Mouse (Mus musculus) embryonic stem cell, embryonic (primary cell): ENCODE measurements at regions not wholly inside any gene's neighbourhood (a gene's known extent, or its start where the extent isn't known, plus 50 kb on each side); places are given as distances from the start of the nearest gene placed in this dataset.

Experiments
- CTCF ChIA-PET, 4 experiments: fragments of 300-600 bp in 2 of 4; fragments of 350-600 bp in 2 of 4; sonication (Branson Sonifier 250); formaldehyde crosslinking; loops; one replicate each; lab custom pipeline; 2022; ENCODE audit warnings: inconsistent platforms in 2 of 4; lab: Charles Lee
- POLR2A ChIA-PET, 4 experiments: fragments of 300-600 bp in 2 of 4; fragments of 350-600 bp in 2 of 4; sonication (Branson Sonifier 250); formaldehyde crosslinking; loops; one replicate each; lab custom pipeline; 2022; ENCODE audit warnings: antibody characterized with exemption in 4 of 4, inconsistent platforms in 1 of 4; lab: Charles Lee

DNA sequence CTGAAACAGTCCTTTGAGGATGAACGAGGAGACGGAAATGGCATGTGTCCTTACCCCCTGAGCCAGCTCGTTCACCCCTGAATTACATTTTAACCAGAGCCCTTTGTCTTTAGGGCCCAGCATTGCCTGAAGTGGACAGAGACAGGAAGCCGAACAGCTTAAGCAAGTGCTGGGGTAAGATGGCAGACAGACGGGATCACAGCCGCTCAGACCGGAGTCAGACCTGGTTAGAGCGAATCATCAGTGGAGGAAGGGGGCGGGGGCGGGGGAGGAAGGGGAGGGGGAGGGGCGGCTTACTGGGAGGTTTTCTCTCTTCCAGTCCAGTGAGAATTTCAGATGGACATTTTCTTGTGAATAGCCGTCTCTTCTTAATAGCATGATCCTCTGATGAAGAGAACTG lies 103.1 kb upstream of the Ankrd55 start:
- ChIA-PET CTCF (no interaction called here), POLR2A (interaction anchor here in 1 of 4 experiments (0.6 kb wide), 1 partner anchor 249 kb away, joined by 5 read pairs; no protein-coding TSS in a partner anchor)

DNA sequence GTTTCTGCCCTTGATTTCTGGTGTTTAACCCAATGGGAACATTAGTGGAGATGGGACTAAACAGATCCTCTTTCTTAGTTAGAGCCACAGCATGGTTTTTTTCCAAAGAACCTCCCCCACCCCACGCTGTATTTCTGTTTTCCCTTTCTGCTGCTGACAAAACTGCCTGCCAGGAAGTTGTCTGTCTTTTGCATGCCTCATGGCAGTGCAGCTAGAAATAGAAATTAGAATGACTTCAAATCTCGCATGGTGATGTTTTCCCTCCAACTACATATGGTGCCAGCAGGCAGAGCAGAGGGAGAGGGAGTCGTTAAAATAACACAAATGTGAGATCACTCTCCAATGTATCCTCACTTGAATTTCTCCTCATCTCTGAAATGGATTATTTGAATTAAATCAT lies 101.0 kb upstream of the Ankrd55 start:
- POLR2A ChIA-PET = interaction anchor here in 1 of 4 experiments (1.0 kb wide), 1 partner anchor 396 kb away, joined by 3 read pairs; no protein-coding TSS in a partner anchor
- CTCF ChIA-PET = interaction anchor here in 1 of 4 experiments (1.2 kb wide), 1 partner anchor 10 kb away, joined by 5 read pairs; no protein-coding TSS in a partner anchor

DNA sequence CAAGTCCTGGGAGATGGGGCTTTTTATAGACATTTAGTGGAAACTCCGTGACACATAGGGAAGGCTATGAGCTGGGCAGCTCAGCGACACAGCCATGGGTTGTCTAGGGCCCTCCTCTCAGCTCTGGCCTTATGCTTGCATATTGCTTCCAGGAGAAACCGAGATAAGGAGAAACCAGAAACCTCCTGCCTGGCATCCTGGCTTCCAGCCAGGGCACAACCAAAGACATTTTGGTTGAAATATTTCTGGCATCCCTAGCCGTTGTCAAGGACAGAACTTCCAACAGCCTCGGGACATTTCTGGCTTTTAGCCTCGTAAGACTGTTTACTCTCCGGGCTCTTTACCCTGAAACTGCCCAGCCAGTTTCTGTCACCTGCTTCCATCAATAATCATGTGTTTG lies 99.9 kb upstream of the Ankrd55 start:
- POLR2A ChIA-PET = interaction anchor here in 2 of 4 experiments (0.6 to 1.5 kb wide), 4 partner anchors 14 to 397 kb away, joined by 3 to 5 read pairs (median 3); no protein-coding TSS in a partner anchor
- CTCF ChIA-PET = interaction anchor here in 2 of 4 experiments (0.6 to 1.2 kb wide), 5 partner anchors 9 to 982 kb away, joined by 3 to 5 read pairs (median 3); no protein-coding TSS in a partner anchor

DNA sequence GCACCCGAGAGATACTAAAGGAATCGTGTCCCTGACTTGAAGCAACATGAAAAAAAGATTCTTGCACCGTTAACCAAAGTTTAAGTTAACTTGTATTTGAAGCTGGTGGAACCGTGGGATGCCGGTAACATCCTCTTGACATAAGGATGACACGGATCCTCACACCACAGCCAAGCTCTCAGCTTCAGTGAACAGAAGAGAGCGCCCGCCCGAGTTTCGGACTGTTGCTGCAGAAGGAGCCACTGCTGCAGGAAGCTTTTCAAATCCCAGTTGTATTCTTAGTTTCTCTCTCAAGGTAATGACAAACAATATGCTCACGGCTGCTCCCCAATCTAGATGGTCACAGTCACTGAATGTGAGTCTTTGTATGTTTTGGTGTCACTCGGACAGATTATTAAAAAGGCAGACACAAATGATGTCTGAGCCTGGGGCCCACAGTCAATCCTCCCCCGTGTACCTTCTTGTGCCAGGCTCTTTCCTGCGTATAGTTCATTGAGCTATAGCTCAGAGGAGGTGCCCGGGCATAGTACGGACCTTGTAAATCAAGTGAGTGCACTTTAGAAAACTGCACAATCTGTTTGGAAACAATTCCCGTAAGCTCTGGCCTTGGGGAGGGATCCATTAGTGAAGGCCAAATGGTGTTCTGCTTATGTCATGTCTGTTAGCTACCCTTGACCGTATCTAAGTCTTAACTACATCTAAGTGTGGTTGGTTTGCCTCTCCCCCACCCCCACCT lies 99.3 kb upstream of the Ankrd55 start:
- ChIA-PET CTCF (interaction anchor here in 2 of 4 experiments (0.6 to 1.1 kb wide), 3 partner anchors 234 to 489 kb away, joined by 3 read pairs; no protein-coding TSS in a partner anchor), POLR2A (interaction anchor here in 1 of 4 experiments (0.6 to 1.5 kb wide), 2 partner anchors 13 to 257 kb away, joined by 3 to 5 read pairs; no protein-coding TSS in a partner anchor)

DNA sequence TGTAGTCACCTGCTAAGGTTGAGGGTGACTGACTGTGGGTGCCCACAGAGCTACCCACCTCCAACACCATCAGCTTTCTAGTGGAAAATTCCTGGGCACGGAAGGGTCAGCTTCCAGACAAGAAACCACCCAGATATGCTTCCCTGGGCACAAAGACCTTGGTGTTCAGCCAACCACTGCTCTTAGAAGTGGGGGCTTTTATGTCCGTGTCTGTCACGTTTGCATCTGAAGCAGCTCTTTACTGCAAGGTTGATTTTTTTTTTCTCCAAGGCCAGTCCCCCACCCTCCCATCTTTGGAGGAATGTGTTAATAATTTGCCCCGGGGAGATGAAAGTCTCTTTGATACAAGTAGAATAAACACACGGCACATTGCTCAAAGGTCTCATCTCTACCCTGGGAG lies 98.6 kb upstream of the Ankrd55 start:
- ChIA-PET CTCF (interaction anchor here in 1 of 4 experiments (0.9 kb wide), 1 partner anchor 401 kb away, joined by 3 read pairs; no protein-coding TSS in a partner anchor), POLR2A (interaction anchor here in 1 of 4 experiments (0.6 kb wide), 1 partner anchor 258 kb away, joined by 3 read pairs; no protein-coding TSS in a partner anchor)

DNA sequence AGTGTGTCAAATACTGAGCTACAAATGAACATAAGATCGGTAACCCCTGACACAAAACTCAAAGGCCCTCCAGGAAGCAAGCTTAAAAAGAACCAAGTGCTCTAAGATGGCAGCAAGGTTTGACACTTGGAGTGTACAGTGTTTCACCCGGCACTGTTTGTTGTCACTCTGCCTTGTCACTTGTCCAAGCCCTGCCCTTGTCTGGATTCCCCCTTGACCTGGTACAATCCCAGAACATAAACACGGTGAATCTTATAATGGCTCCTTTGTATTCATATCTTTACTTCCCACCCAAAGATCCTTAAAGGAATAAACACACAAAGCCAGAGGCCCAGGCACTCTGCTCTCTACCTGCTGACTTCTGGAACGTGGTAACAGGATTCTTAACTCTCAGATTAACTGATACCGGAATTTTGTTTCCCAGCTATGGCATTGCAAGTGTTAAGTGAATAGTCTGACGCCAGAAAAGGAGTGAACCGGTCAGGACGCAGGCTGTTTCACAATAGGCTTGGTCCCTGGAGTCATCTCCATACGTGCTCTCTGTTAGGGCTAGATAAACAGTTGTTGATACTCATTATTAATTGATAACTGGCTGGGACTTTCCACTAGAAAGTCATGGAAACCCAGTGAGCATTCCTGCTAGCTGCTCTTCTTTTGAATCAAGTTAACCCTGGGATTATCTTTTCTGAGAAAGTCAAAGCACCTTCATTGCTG lies 95.9 kb upstream of the Ankrd55 start:
- CTCF ChIA-PET = interaction anchor here in 1 of 4 experiments (0.5 kb wide), 1 partner anchor 422 kb away, joined by 3 read pairs; no protein-coding TSS in a partner anchor
- POLR2A ChIA-PET = no interaction called here

DNA sequence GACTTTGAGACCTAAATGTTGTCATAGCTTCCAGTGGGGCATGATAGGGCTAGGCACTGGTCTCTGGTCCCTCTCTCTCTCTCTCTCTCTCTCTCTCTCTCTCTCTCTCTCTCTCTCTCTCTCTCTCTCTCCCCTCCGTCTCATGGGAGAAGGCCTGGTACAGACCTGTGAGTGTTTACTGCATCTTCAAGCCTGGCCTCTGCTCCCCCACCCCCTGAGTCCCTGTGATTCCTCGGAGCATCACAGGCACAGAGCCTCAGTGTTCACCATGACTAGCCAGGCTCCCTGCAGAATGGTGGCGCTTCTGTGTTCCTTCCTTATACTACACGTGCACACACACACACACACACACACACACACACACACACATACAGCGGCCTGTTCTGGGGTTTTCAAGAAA lies 94.6 kb upstream of the Ankrd55 start:
- POLR2A ChIA-PET = interaction anchor here in 2 of 4 experiments (0.7 to 1.5 kb wide), 2 partner anchors 11 to 384 kb away, joined by 3 to 4 read pairs; no protein-coding TSS in a partner anchor

DNA sequence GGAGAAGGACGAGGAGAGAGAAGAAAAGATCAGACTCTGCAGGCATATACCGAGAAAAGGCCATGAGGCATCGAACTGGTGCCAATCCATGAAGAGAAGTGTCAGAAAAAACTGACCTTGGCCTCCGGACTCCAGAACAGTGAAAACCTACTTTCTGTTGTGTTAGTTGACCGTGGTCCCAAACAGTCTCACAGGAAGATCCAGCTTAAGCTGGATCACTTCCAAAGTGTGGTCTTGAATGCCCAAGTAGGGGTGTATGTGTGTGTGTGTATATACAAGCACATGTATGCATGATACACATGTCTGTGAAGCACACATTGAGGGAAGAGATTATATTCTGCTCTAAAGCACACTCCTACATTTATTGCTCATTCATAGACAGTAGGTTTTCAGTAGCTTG lies 93.3 kb upstream of the Ankrd55 start:
- CTCF ChIA-PET = interaction anchor here in 2 of 4 experiments (0.7 kb wide), 2 partner anchors 40 to 645 kb away, joined by 4 to 5 read pairs; partner anchors contain the start of gene Gm49496 (in 1 of the 2)
- POLR2A ChIA-PET = interaction anchor here in 2 of 4 experiments (0.5 to 1.5 kb wide), 3 partner anchors 12 to 731 kb away, joined by 3 to 4 read pairs (median 4); no protein-coding TSS in a partner anchor

More for the DNA sequence above, 94.6 kb upstream of the Ankrd55 start:
- CTCF ChIA-PET = interaction anchor here in 1 of 4 experiments (0.6 kb wide), 1 partner anchor 358 kb away, joined by 4 read pairs; no protein-coding TSS in a partner anchor

DNA sequence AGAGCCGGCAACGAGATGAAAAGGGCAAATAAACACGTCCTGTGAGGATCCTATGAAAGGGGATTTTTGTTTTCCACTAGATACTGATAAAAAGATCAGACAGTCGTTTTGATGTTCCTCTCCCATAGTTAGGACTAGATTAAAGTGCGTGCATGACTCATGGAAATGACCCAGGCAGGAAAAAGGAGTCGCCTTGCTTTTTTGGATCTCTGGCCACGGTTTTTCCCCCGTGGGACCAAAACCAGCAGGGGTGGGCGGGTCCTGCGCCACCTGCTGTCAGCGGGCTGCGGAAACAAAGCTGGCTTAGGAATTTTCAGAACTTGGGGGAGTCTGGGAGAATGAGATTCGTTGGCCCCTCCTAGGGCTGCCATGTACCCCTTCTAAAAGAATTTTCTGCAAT lies 91.5 kb upstream of the Ankrd55 start:
- CTCF ChIA-PET = interaction anchor here in 3 of 4 experiments (0.6 to 1.5 kb wide), 10 partner anchors 9 to 1655 kb away, joined by 3 to 5 read pairs (median 3); no protein-coding TSS in a partner anchor
- POLR2A ChIA-PET = interaction anchor here in 1 of 4 experiments (1.2 kb wide), 1 partner anchor 10 kb away, joined by 7 read pairs; no protein-coding TSS in a partner anchor

DNA sequence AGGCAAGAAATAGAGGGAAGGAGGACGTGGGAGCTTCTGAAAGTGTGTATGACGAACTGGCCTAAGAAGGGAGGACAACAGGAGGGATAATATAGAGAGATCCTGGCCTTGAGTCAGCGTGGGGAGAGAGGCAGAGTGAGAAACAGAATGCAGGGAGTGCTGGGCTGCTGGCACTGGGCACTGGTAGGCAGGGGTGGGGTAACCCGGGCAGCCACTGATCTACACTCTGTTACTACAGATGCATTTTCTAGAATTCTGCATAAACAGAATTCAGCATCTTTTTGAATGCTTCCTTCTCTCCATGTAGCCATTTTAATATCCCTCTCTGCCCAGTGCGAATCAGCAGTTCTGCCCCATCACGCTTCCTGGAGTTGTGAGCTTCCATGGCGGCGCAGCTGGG lies 84.5 kb upstream of the Ankrd55 start:
- POLR2A ChIA-PET = interaction anchor here in 2 of 4 experiments (0.5 to 0.6 kb wide), 2 partner anchors 16 to 139 kb away, joined by 3 read pairs; no protein-coding TSS in a partner anchor

DNA sequence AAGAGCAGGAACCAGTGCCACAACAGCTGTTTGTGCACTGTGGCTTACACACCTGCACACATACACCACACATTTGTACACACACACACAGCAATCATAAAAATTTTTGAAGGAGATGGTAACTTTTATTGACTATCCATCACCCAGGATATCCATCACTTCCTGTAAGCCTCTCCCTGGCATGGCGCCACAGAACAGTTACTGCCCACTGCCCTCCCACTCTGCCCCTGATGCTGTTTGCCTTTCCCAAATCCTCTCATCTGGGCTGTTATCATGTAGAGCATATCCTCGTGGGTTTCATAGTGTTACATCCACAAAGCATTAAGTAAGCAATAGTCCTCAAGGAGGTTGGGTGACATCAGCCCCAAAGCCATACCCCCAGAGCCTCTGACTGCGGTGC lies 84.0 kb upstream of the Ankrd55 start:
- ChIA-PET CTCF (no interaction called here), POLR2A (interaction anchor here in 2 of 4 experiments (0.5 to 0.6 kb wide), 2 partner anchors 16 to 139 kb away, joined by 3 read pairs; no protein-coding TSS in a partner anchor)

More for the DNA sequence above, 84.5 kb upstream of the Ankrd55 start:
- CTCF ChIA-PET = no interaction called here

DNA sequence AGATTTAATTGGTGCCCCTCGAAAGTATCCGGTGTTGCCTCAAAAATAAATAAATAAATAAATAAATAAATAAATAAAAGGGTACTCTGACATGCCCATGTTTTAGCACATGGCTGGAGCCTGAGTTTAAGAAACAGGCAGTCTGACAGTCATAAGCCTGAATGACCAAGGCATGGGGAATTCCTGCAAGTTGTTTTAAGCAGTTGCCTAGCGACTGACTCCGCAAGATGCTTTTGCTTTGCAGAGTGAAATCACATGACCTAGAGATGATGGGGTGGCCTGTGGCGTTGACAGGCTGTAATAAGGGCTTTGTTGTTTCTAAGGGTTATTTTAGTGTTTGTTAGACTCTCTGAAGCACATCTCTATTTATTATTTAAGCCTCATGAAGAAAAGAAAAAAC lies 83.4 kb upstream of the Ankrd55 start:
- CTCF ChIA-PET = interaction anchor here in 1 of 4 experiments (0.8 kb wide), 1 partner anchor 8 kb away, joined by 3 read pairs; no protein-coding TSS in a partner anchor
- POLR2A ChIA-PET = no interaction called here

DNA sequence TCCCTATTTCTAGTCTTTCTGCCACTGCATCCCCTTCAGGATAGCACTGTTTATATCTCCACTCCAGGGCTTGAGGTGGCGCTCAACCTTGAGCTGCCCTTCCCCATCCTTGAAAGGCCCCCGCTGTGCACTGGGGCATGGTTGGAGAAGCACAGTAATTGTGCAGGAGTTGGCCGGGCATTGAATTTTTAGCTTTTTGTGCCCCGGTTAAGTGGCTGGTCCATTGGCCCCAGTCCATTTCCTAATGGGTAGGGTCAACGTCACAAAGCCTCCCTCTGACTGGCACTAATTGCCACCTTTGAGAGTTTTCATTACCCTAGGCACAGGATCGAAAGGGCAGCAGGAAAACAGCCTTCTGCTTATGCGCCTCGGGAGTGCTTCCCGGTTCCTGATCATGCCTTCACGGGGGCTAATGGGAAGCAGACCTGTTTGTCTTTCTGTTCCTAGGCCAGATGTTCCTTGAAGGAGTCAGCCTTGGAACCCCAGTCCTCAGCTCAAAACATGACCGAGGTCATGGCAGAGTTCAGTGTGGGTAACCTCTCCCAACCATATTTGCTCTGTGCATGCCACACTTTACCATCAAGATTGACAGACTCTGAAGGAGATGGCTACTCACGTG lies 80.5 kb upstream of the Ankrd55 start:
- ChIA-PET CTCF (interaction anchor here in 2 of 4 experiments (0.5 to 1.0 kb wide), 4 partner anchors 11 to 693 kb away, joined by 3 read pairs; no protein-coding TSS in a partner anchor), POLR2A (interaction anchor here in 1 of 4 experiments (0.7 to 2.2 kb wide), 3 partner anchors 11 to 452 kb away, joined by 3 to 7 read pairs (median 3); no protein-coding TSS in a partner anchor)

DNA sequence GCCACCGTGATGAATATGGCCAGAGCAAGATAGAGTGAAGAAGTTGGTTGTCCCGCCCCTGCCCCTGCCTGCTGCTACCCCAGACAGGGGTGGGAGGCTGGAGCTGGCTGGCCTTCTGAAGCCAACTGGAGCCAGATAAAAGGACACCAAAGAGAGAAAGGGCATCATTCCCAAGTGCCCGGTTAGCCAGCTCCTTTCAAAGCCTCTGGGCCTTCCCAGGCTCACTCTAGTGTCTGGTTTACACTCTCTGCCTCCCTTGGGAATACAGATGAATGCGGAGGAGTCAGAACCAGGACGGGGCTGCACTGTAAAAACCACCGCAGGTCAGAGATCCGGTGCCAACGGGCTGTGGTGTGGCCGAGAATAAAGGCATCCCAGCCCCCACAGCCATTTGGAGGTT lies 76.4 kb upstream of the Ankrd55 start:
- ChIA-PET CTCF (interaction anchor here in 1 of 4 experiments (1.0 kb wide), 1 partner anchor 15 kb away, joined by 3 read pairs; no protein-coding TSS in a partner anchor), POLR2A (no interaction called here)

DNA sequence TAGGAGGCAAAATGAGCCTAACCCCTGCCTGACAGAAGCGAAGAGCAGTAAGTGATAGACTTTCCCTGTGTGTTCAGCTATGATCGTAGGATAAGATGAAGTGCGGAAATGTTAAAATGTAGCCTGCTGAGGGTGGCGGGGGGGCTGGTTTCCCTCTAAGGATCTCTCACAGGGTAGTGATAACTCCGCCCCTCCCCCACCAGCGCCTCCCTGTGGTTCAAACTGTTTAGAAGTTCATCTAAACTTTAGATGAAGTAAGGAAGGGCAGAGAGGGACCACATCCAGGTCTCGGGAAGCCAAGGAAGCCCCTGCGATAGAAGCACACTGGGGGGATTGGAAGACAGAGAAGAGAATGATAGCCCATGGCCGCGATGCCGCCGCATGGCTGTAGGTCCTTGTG lies 75.9 kb upstream of the Ankrd55 start:
- ChIA-PET CTCF (interaction anchor here in 1 of 4 experiments (1.0 kb wide), 1 partner anchor 15 kb away, joined by 3 read pairs; no protein-coding TSS in a partner anchor), POLR2A (no interaction called here)

DNA sequence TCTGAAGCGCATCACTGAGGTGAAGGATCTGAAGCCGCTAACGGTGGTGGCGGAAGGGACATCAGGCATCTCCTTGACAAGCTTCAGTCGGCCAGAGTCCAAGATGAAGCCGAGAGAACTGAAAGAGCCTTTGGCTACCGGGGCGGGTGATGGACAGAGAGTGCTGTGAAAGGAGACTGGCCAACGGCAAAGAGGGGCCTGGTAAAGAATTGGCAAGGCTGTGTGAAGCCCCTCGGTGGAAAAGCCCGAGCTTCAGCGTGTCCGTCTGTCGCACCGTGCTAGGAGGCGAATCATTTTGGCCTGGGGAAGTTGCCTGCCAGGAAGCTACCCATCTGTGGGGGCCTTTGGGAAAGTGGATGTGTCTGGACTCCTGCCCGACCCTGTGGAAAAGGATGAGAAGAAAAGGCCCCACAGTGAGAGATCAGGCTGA lies 74.6 kb upstream of the Ankrd55 start:
- ChIA-PET POLR2A (interaction anchor here in 1 of 4 experiments (0.6 kb wide), 1 partner anchor 293 kb away, joined by 4 read pairs; no protein-coding TSS in a partner anchor), CTCF (interaction anchor here in 1 of 4 experiments (0.6 kb wide), 1 partner anchor 11 kb away, joined by 4 read pairs; no protein-coding TSS in a partner anchor)

DNA sequence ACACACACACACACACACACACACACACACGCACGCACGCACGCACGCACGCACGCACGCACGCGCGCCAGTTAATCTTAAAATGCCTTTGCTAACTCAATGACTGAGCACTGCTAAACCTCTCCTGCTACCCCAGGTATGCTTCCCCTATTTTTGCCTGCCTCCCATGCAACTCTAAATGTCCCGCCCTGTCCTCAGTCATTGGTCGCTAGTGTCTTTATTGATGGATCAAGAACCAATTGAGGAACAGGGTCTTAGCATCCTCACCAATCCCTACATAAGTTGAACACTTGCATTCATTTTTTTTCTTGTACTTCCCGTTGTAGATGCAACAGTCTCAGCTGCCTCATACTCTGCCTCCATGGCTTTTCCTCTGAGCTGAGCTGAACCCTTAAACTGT lies 72.2 kb upstream of the Ankrd55 start:
- CTCF ChIA-PET = no interaction called here
- POLR2A ChIA-PET = no interaction called here
